Mouse (Mus musculus): ENCODE measurements around the gene Cxcl15. TPM values are rescaled to one million over a fixed set of nuclear protein-coding genes. Genes with fewer than 3 reads are reported as not detected.

Gene Cxcl15
- polyA plus RNA-seq, 1 experiment, result not detected

GRCm38 (mm10) chr5:90840902-90841869 lies 46.9 kb downstream of the Cxcl15 start:
- no peak for TF ChIP-seq GATA1 (IDR thresholded peaks at IDR 0.05; ENCODE audit: low read length)

- TF ChIP-seq GATA1 (IDR thresholded peaks at IDR 0.05; ENCODE audit: low read length), result no peak
These were observed 49.6 kb downstream of the Cxcl15 start for GRCm38 (mm10) chr5:90843891-90844290.

Other genes starting within 250 kb of the Cxcl15 start
- gene 5830473C10Rik, start 233.4 kb upstream of the Cxcl15 start, polyA plus RNA-seq (2012), result 0.05 TPM in 1 of 2 replicates, not detected in the other
- not detected in 2 replicates for gene Rassf6, start 153.9 kb upstream of the Cxcl15 start, polyA plus RNA-seq (2012)
- gene Cxcl5, start 35.2 kb upstream of the Cxcl15 start, polyA plus RNA-seq (2012), result not detected in 2 replicates
- not detected in 2 replicates for gene Ppbp, start 26.0 kb upstream of the Cxcl15 start, polyA plus RNA-seq (2012)
- gene Pf4, start 22.1 kb upstream of the Cxcl15 start, polyA plus RNA-seq (2012), result 1.2 and 2.2 TPM in 2 replicates
- 0.05 TPM in 1 of 2 replicates, not detected in the other for gene Cxcl3, start 8.4 kb upstream of the Cxcl15 start, polyA plus RNA-seq (2012)
- gene Cxcl1, start 96.7 kb downstream of the Cxcl15 start, polyA plus RNA-seq (2012), result not detected in 2 replicates
- not detected in 2 replicates for gene Cxcl2, start 109.3 kb downstream of the Cxcl15 start, polyA plus RNA-seq (2012)
- 8.5 and 12.9 TPM in 2 replicates for gene Mthfd2l, start 136.6 kb downstream of the Cxcl15 start, polyA plus RNA-seq (2012)
- not detected in 2 replicates for gene Epgn, start 232.9 kb downstream of the Cxcl15 start, polyA plus RNA-seq (2012)